Mouse (Mus musculus): ENCODE measurements around the gene Sema4a.

Sema4a gene

GRCm38 (mm10) chr3:88486887-88487286 lies 25.9 kb upstream of the Sema4a start:
- in situ Hi-C loops (cut with MboI, MseI) = loop anchor here (5.0 kb wide), 1 partner anchor 35 kb away; no protein-coding TSS in a partner anchor

GRCm38 (mm10) chr3:88486043-88486442 lies 25.1 kb upstream of the Sema4a start:
- in situ Hi-C loops (cut with MboI, MseI) = loop anchor here (5.0 kb wide), 1 partner anchor 36 kb away; no protein-coding TSS in a partner anchor

GRCm38 (mm10) chr3:88484597-88485316 lies 23.8 kb upstream of the Sema4a start:
- in situ Hi-C loops (cut with MboI, MseI) = loop anchor here (5.0 kb wide), 1 partner anchor 38 kb away; no protein-coding TSS in a partner anchor

GRCm38 (mm10) chr3:88483621-88484020 lies 22.6 kb upstream of the Sema4a start:
- in situ Hi-C loops (cut with MboI, MseI) = no loop called here

- in situ Hi-C loops (cut with MboI, MseI) = no loop called here
Measured at GRCm38 (mm10) chr3:88483141-88483540, 22.2 kb upstream of the Sema4a start.

- in situ Hi-C loops (cut with MboI, MseI) = no loop called here
Measured at GRCm38 (mm10) chr3:88482336-88482735, 21.4 kb upstream of the Sema4a start.

GRCm38 (mm10) chr3:88481372-88482040 lies 20.5 kb upstream of the Sema4a start:
- in situ Hi-C loops (cut with MboI, MseI) = no loop called here

- in situ Hi-C loops (cut with MboI, MseI) = no loop called here
Measured at GRCm38 (mm10) chr3:88480679-88481078, 19.7 kb upstream of the Sema4a start.

- in situ Hi-C loops (cut with MboI, MseI) = no loop called here
Measured at GRCm38 (mm10) chr3:88479828-88480227, 18.8 kb upstream of the Sema4a start.

GRCm38 (mm10) chr3:88479163-88479562 lies 18.2 kb upstream of the Sema4a start:
- in situ Hi-C loops (cut with MboI, MseI) = no loop called here

- in situ Hi-C loops (cut with MboI, MseI) = no loop called here
Measured at GRCm38 (mm10) chr3:88477735-88478134, 16.8 kb upstream of the Sema4a start.

GRCm38 (mm10) chr3:88476403-88476802 lies 15.4 kb upstream of the Sema4a start:
- in situ Hi-C loops (cut with MboI, MseI) = no loop called here

GRCm38 (mm10) chr3:88473571-88473970 lies 12.6 kb upstream of the Sema4a start:
- in situ Hi-C loops (cut with MboI, MseI) = loop anchor here (5.0 kb wide), 1 partner anchor 36 kb away; no protein-coding TSS in a partner anchor

GRCm38 (mm10) chr3:88473020-88473419 lies 12.0 kb upstream of the Sema4a start:
- in situ Hi-C loops (cut with MboI, MseI) = loop anchor here (5.0 kb wide), 1 partner anchor 36 kb away; no protein-coding TSS in a partner anchor

GRCm38 (mm10) chr3:88470943-88471479 lies 10.0 kb upstream of the Sema4a start:
- in situ Hi-C loops (cut with MboI, MseI) = loop anchor here (5.0 kb wide), 1 partner anchor 34 kb away; no protein-coding TSS in a partner anchor

- in situ Hi-C loops (cut with MboI, MseI) = loop anchor here (5.0 kb wide), 1 partner anchor 62 kb away; no protein-coding TSS in a partner anchor
Measured at GRCm38 (mm10) chr3:88469466-88469865, 8.5 kb upstream of the Sema4a start.

GRCm38 (mm10) chr3:88467116-88467824 lies 6.3 kb upstream of the Sema4a start:
- in situ Hi-C loops (cut with MboI, MseI) = loop anchor here (5.0 kb wide), 1 partner anchor 60 kb away; no protein-coding TSS in a partner anchor

GRCm38 (mm10) chr3:88465127-88465526 lies 4.1 kb upstream of the Sema4a start:
- in situ Hi-C loops (cut with MboI, MseI) = loop anchor here (5.0 kb wide), 1 partner anchor 58 kb away; no protein-coding TSS in a partner anchor

GRCm38 (mm10) chr3:88464425-88464824 lies 3.4 kb upstream of the Sema4a start:
- in situ Hi-C loops (cut with MboI, MseI) = no loop called here

GRCm38 (mm10) chr3:88460029-88460428 lies 953 bp downstream of the Sema4a start:
- in situ Hi-C loops (cut with MboI, MseI) = no loop called here

- in situ Hi-C loops (cut with MboI, MseI) = no loop called here
Measured at GRCm38 (mm10) chr3:88458778-88459219, 2.2 kb downstream of the Sema4a start.

Data from T-helper 2 cell (primary cell).